Mouse (Mus musculus): ENCODE measurements around the gene Rpl27. TPM values are rescaled to one million over a fixed set of nuclear protein-coding genes. Genes with fewer than 3 reads are reported as not detected.
A peak's percentile ranks its signal among the peaks of the same experiment; 100 is the strongest.
"Not testable (repeated sequence)": the region's sequence is repeated elsewhere in the genome, so short reads cannot be mapped to it uniquely, and the experiment has no call there.

The Rpl27 gene
- polyA plus RNA-seq, 1 experiment = 2,812 TPM

DNA sequence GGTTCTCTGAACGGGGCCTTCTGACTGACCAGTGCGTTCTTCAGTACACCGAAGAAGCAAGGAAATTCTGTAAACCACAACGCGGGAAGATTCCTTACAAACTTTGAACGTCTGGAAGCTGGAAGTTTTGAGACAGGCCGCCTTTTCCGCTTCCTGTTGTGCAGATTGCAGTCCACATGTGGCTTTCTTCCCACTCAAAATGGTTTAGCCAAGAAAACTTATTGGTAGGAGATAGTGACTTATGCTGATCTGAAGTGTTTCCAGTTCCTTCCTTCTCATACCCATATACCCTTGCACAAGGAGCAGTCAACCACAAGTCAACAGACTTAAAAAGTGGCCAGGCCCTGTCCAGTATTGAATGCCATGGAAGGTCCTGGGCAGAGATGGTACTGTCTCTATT, 15.9 kb upstream of the Rpl27 start:
- TF ChIP-seq USF1 (IDR thresholded peaks at IDR 0.05; ENCODE audit: low read depth) (no peak), MYOG (IDR thresholded peaks at IDR 0.05; ENCODE audit: control insufficient read depth, extremely low read depth, insufficient read length) (no peak), FOSL1 (IDR thresholded peaks at IDR 0.05; ENCODE audit: insufficient read depth, low read length, poor library complexity, severe bottlenecking) (no peak), CTCF (IDR thresholded peaks at IDR 0.05; ENCODE audit: control insufficient read depth, insufficient read depth, insufficient read length) (no peak), MYOD1 (IDR thresholded peaks at IDR 0.05; ENCODE audit: control insufficient read depth, insufficient read length, low read depth) (no peak), MAX (IDR thresholded peaks at IDR 0.05) (no peak), CEBPB (IDR thresholded peaks at IDR 0.05; ENCODE audit: low read depth) (no peak)
- H3K79me2 ChIP-seq (ENCODE audit: control insufficient read depth, insufficient read depth) = peaks cover 40% of the 10 kb centered on the region
- H3ac ChIP-seq (ENCODE audit: control insufficient read depth, insufficient read length, low read depth) = no peak overlapping the region
- H3K79me3 ChIP-seq (ENCODE audit: low read depth) = peaks cover 16% of the 10 kb centered on the region
- peaks cover 22% of the 10 kb centered on the region for H3K36me3 ChIP-seq (ENCODE audit: control insufficient read depth, insufficient read depth)
- peak overlapping the region; percentile 99 for H3K4me3 ChIP-seq (ENCODE audit: insufficient read depth, poor library complexity, severe bottlenecking)
- H3K27me3 ChIP-seq (ENCODE audit: control insufficient read depth, insufficient read depth, insufficient read length) = no peaks in the 10 kb centered on the region

DNA sequence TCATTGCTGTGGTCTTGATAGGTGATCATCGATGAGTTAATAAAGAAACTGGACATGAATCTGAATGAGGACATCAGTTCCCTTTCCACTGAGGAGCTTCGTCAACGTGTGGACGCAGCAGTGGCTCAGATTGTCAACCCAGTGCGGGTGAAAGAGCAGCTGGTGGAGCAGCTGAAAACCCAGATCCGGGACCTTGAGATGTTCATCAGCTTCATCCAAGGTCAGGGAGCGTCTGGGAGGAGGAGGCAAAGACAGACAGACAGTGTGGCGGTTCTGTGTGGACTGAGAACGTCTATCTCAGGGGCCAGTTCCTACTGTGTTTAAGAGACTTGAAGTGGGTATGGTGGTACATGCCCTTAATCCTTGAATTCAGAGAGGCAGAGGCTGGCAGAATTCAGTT, 10.8 kb upstream of the Rpl27 start:
- TF ChIP-seq USF1 (IDR thresholded peaks at IDR 0.05; ENCODE audit: low read depth) = no peak
- TF ChIP-seq MYOD1 (IDR thresholded peaks at IDR 0.05; ENCODE audit: control insufficient read depth, insufficient read length, low read depth) = no peak
- TF ChIP-seq CTCF (IDR thresholded peaks at IDR 0.05; ENCODE audit: control insufficient read depth, insufficient read depth, insufficient read length) = no peak
- TF ChIP-seq MAX (IDR thresholded peaks at IDR 0.05) = no peak
- TF ChIP-seq MYOG (IDR thresholded peaks at IDR 0.05; ENCODE audit: control insufficient read depth, extremely low read depth, insufficient read length) = no peak
- no peak for TF ChIP-seq FOSL1 (IDR thresholded peaks at IDR 0.05; ENCODE audit: insufficient read depth, low read length, poor library complexity, severe bottlenecking)
- no peak for TF ChIP-seq CEBPB (IDR thresholded peaks at IDR 0.05; ENCODE audit: low read depth)
- Histone ChIP-seq H3K79me3 (ENCODE audit: low read depth) (peaks cover 14% of the 10 kb centered on the region), H3K27me3 (ENCODE audit: control insufficient read depth, insufficient read depth, insufficient read length) (no peaks in the 10 kb centered on the region), H3ac (ENCODE audit: control insufficient read depth, insufficient read length, low read depth) (no peak overlapping the region), H3K4me3 (ENCODE audit: insufficient read depth, poor library complexity, severe bottlenecking) (no peak overlapping the region), H3K79me2 (ENCODE audit: control insufficient read depth, insufficient read depth) (peaks cover 26% of the 10 kb centered on the region), H3K36me3 (ENCODE audit: control insufficient read depth, insufficient read depth) (peaks cover 68% of the 10 kb centered on the region)

DNA sequence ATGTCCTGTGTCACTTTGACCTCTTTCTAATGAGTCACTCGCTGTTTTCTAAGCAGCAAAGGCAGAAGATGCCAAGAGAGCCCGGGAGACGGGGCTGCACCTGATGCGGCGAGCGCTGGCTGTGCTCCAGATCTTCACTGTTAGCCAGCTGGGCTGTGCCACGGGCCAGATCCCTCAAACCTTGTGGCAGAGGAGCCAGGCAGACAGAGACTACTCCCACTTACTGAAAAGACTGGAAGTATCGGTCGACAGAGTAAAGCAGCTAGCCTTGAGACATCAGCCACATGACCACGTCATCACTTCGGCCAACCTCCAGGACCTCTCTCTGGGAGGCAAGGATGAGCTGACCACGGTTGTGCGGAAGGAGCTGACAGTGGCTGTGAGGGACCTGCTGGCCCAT, 8.7 kb upstream of the Rpl27 start:
- Histone ChIP-seq H3K4me3 (ENCODE audit: insufficient read depth, poor library complexity, severe bottlenecking) (no peak overlapping the region), H3K36me3 (ENCODE audit: control insufficient read depth, insufficient read depth) (peaks cover 68% of the 10 kb centered on the region), H3K79me3 (ENCODE audit: low read depth) (peaks cover 4% of the 10 kb centered on the region), H3ac (ENCODE audit: control insufficient read depth, insufficient read length, low read depth) (no peak overlapping the region), H3K27me3 (ENCODE audit: control insufficient read depth, insufficient read depth, insufficient read length) (no peaks in the 10 kb centered on the region), H3K79me2 (ENCODE audit: control insufficient read depth, insufficient read depth) (peaks cover 7% of the 10 kb centered on the region)
- TF ChIP-seq MYOD1 (IDR thresholded peaks at IDR 0.05; ENCODE audit: control insufficient read depth, insufficient read length, low read depth) (no peak), CEBPB (IDR thresholded peaks at IDR 0.05; ENCODE audit: low read depth) (no peak), MAX (IDR thresholded peaks at IDR 0.05) (no peak), FOSL1 (IDR thresholded peaks at IDR 0.05; ENCODE audit: insufficient read depth, low read length, poor library complexity, severe bottlenecking) (no peak), CTCF (IDR thresholded peaks at IDR 0.05; ENCODE audit: control insufficient read depth, insufficient read depth, insufficient read length) (no peak), MYOG (IDR thresholded peaks at IDR 0.05; ENCODE audit: control insufficient read depth, extremely low read depth, insufficient read length) (no peak), USF1 (IDR thresholded peaks at IDR 0.05; ENCODE audit: low read depth) (no peak)

DNA sequence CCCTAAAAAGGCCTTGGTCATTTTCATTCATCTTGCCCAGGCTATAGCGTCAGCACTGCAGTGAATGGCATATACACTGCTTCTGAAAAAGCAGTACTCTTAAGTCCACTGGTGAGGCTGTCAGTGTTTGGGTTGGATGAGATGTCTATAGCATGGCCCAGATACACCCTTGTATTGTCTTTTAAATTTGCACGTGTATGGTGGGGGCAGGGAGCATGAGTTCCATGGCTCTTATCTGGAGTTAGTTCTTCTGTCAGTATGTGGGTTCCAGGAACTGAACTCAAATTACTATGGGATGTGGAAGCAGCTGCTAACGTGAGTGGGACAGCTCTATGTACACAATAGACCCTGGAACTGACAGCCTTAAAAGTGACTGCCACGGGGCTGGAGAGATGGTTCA, 6.3 kb upstream of the Rpl27 start:
- Histone ChIP-seq H3ac (ENCODE audit: control insufficient read depth, insufficient read length, low read depth) (no peak overlapping the region), H3K27me3 (ENCODE audit: control insufficient read depth, insufficient read depth, insufficient read length) (no peaks in the 10 kb centered on the region), H3K4me3 (ENCODE audit: insufficient read depth, poor library complexity, severe bottlenecking) (no peak overlapping the region), H3K79me2 (ENCODE audit: control insufficient read depth, insufficient read depth) (no peaks in the 10 kb centered on the region), H3K79me3 (ENCODE audit: low read depth) (no peaks in the 10 kb centered on the region), H3K36me3 (ENCODE audit: control insufficient read depth, insufficient read depth) (peaks cover 49% of the 10 kb centered on the region)
- TF ChIP-seq FOSL1 (IDR thresholded peaks at IDR 0.05; ENCODE audit: insufficient read depth, low read length, poor library complexity, severe bottlenecking) (no peak), CEBPB (IDR thresholded peaks at IDR 0.05; ENCODE audit: low read depth) (no peak), USF1 (IDR thresholded peaks at IDR 0.05; ENCODE audit: low read depth) (no peak), MAX (IDR thresholded peaks at IDR 0.05) (no peak), CTCF (IDR thresholded peaks at IDR 0.05; ENCODE audit: control insufficient read depth, insufficient read depth, insufficient read length) (no peak), MYOD1 (IDR thresholded peaks at IDR 0.05; ENCODE audit: control insufficient read depth, insufficient read length, low read depth) (no peak), MYOG (IDR thresholded peaks at IDR 0.05; ENCODE audit: control insufficient read depth, extremely low read depth, insufficient read length) (no peak)

DNA sequence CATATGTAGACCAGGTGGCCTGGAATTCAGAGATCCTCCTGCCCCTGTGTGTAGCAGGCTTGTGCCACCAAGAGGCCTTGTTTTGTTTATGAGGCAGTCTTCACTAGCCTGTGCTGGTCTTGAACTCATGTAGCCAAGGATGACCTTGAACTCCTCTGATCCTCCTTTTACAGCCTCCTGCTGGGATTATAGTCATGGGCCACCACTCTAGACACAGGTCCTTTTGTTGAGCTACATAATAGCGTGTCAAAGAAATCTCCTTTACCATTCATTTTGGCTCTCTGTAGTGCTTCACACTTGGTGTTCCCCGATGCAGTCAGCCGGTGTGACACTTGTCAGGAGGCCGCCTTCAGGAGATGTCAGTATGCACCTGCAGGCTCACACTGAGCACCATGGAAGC, 5.2 kb upstream of the Rpl27 start:
- no peaks in the 10 kb centered on the region for H3K79me2 ChIP-seq (ENCODE audit: control insufficient read depth, insufficient read depth)
- no peak overlapping the region for H3ac ChIP-seq (ENCODE audit: control insufficient read depth, insufficient read length, low read depth)
- TF ChIP-seq FOSL1 (IDR thresholded peaks at IDR 0.05; ENCODE audit: insufficient read depth, low read length, poor library complexity, severe bottlenecking) (no peak), MAX (IDR thresholded peaks at IDR 0.05) (no peak), CEBPB (IDR thresholded peaks at IDR 0.05; ENCODE audit: low read depth) (no peak), CTCF (IDR thresholded peaks at IDR 0.05; ENCODE audit: control insufficient read depth, insufficient read depth, insufficient read length) (no peak), USF1 (IDR thresholded peaks at IDR 0.05; ENCODE audit: low read depth) (no peak), MYOG (IDR thresholded peaks at IDR 0.05; ENCODE audit: control insufficient read depth, extremely low read depth, insufficient read length) (no peak), MYOD1 (IDR thresholded peaks at IDR 0.05; ENCODE audit: control insufficient read depth, insufficient read length, low read depth) (no peak)
- peaks cover 38% of the 10 kb centered on the region for H3K36me3 ChIP-seq (ENCODE audit: control insufficient read depth, insufficient read depth)
- no peaks in the 10 kb centered on the region for H3K27me3 ChIP-seq (ENCODE audit: control insufficient read depth, insufficient read depth, insufficient read length)
- no peaks in the 10 kb centered on the region for H3K79me3 ChIP-seq (ENCODE audit: low read depth)
- H3K4me3 ChIP-seq (ENCODE audit: insufficient read depth, poor library complexity, severe bottlenecking) = no peak overlapping the region

DNA sequence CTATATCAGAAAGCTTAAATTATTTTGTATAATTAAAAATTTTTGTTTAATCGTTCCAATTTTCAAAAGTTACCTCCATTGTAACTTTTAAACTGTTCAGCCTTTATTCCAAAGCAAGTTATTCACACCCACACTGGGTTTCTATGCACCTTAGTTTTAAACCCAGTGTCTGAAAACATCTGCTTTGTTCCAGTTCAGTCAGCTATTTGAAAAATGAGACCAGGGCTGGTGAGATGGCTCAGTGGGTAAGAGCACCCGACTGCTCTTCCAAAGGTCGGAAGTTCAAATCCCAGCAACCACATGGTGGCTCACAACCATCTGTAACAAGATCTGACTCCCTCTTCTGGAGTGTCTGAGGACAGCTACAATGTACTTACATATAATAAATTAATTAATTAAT, 4.1 kb upstream of the Rpl27 start:
- H3K36me3 ChIP-seq (ENCODE audit: control insufficient read depth, insufficient read depth) = peaks cover 34% of the 10 kb centered on the region
- not testable (repeated sequence) for H3K79me3 ChIP-seq (ENCODE audit: low read depth); H3K27me3 ChIP-seq (ENCODE audit: control insufficient read depth, insufficient read depth, insufficient read length); H3K4me3 ChIP-seq (ENCODE audit: insufficient read depth, poor library complexity, severe bottlenecking); H3K79me2 ChIP-seq (ENCODE audit: control insufficient read depth, insufficient read depth); H3ac ChIP-seq (ENCODE audit: control insufficient read depth, insufficient read length, low read depth)

DNA sequence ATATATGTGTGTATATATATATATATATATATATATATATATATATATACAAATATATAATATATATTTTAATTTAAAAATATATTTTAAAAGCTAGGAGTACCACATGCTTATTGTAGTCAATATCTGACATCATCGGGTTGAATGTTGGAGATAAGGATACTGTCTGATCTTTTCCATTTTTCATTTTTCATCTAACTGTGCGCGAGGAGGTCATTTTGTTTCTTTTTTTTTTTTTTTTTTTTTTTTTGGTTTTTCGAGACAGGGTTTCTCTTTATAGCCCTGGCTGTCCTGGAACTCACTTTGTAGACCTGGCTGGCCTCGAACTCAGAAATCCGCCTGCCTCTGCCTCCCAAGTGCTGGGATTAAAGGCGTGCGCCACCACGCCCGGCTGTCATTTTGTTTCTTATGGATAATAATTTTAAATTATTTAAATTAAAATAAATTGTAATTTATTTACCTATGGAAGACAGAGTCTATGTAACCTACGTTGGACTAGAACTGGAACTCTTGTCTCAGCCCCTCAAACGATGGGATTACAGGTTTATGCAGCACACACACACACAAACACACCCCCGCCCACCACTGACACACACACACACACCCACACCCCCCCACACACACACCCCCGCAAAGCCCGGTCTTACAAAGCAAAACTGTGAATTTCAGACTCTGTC, 510 bp upstream of the Rpl27 start:
- peaks cover 34% of the 10 kb centered on the region for H3K79me2 ChIP-seq (ENCODE audit: control insufficient read depth, insufficient read depth)
- H3K4me3 ChIP-seq (ENCODE audit: insufficient read depth, poor library complexity, severe bottlenecking) = peak overlapping the region; percentile 21

More for the DNA sequence above, 510 bp upstream of the Rpl27 start:
- not testable (repeated sequence) for H3ac ChIP-seq (ENCODE audit: control insufficient read depth, insufficient read length, low read depth); H3K27me3 ChIP-seq (ENCODE audit: control insufficient read depth, insufficient read depth, insufficient read length)
- Histone ChIP-seq H3K36me3 (ENCODE audit: control insufficient read depth, insufficient read depth) (peaks cover 37% of the 10 kb centered on the region), H3K79me3 (ENCODE audit: low read depth) (peaks cover 29% of the 10 kb centered on the region)

Measured in C2C12 (cell line).